Mouse (Mus musculus): ENCODE data around the gene Vmn2r26.
"Not testable (repeated sequence)": the region's sequence is repeated elsewhere in the genome, so short reads cannot be mapped to it uniquely, and the experiment has no call there.

Gene Vmn2r26

GRCm38 (mm10) chr6:124024268-124024667 lies at the start of gene Vmn2r26:
TSS of gene Vmn2r26 (plus strand) at chr6:124024568.
- DNase-seq (ENCODE audit: low spot score in 2 of 2) = not testable (repeated sequence)

- no peak for DNase-seq (ENCODE audit: low spot score in 2 of 2)
These were observed 3.5 kb upstream of the Vmn2r26 start for GRCm38 (mm10) chr6:124020841-124021240.

DNA sequence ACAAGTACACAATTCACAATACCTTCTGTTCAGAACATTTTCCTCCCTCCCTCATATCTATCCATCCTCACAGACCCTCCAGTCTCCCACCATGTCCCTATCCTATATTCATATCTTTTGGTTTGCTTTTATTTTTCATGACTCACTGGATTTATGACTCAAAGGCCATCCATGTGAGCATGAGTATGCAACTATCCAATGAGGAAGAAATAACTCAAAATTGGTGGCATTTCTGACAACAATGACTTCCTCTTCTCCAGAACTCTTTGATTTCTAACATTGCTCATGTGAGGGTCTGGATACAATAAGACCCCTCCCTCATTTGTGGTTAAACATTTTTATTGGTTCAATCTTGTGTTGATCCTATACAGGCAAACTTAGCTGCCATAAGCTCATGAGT lies 24.0 kb downstream of the Vmn2r26 start:
- no peak for DNase-seq (ENCODE audit: low spot score in 2 of 2)

DNA sequence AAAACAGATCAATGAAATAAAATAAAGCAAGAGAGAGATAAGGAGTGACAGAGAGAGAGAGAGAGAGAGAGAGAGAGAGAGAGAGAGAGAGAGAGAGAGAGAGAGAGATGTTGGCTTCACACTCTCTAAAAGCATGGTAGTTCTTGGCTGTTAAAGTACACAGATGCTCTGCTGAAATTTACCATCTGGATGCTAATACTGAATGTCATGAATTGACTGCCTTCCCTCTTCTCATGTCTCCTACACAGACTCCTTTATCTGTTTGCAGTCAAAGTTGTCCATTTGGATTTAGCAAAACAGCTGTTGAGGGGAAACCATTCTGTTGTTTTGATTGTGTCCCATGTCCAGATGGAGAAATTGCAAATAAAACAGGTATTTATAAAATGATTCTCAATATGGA lies 29.2 kb downstream of the Vmn2r26 start:
- peak in 1 of 2 experiments; percentile 1 for DNase-seq (ENCODE audit: low spot score in 2 of 2)

DNA sequence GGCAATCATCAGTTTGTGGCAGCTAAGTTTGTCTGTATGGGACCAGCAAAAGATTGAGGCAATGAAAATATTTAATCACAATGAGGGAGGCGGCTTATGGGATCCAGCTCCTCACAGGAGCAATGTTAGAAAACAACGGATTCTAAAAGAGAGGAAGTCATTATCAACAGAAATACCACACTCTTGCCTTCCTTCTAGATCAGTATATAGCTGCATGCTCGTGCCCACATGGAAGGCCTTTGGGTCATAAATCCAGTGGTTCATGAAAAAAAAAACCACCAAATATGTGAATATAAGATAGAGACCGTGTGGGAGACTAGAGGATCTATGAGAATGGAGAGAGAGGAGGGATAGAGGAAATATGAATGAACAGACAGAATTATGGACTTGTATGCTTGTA lies 78.0 kb downstream of the Vmn2r26 start:
- DNase-seq (ENCODE audit: low spot score in 2 of 2) = no peak
